Mouse (Mus musculus) neutrophil, adult 59 days (primary cell): ENCODE results near the gene Tbx6. TPM values are rescaled to one million over a fixed set of nuclear protein-coding genes. Genes with fewer than 3 reads are reported as not detected.

Source experiments
- total RNA-seq, 2 experiments: library from RNA; stranded (reverse); gene quantifications; 1 replicate in 1 of 2; 2 replicates in 1 of 2; pipeline ENCODE4 v1.2.4; 2023

Tbx6 gene
- 1 to 10 TPM; 6.4 to 6.9 TPM for total RNA-seq

GRCm38 (mm10) chr7:126780971-126781635 lies at the start of gene Tbx6:
Gene Tbx6 (plus strand): TSS chr7:126781483.

GRCm38 (mm10) chr7:126759050-126759671 lies 22.1 kb upstream of the Tbx6 start, which contains the start of gene Mapk3:
Gene Mapk3 (plus strand): TSS chr7:126759601.

GRCm38 (mm10) chr7:126766201-126766600 lies 15.1 kb upstream of the Tbx6 start, which contains the start of gene Gdpd3:
Gene Gdpd3 (plus strand): TSS chr7:126766334.

GRCm38 (mm10) chr7:126776598-126777057 lies 4.7 kb upstream of the Tbx6 start, which contains the start of gene Ypel3:
Gene Ypel3 (plus strand): TSS chr7:126776955.

GRCm38 (mm10) chr7:126791851-126792720 lies 10.8 kb downstream of the Tbx6 start, which contains the start of gene Ppp4c:
Gene Ppp4c (minus strand): TSS chr7:126792496.

GRCm38 (mm10) chr7:126797411-126798126 lies 16.3 kb downstream of the Tbx6 start, which contains the start of gene Fam57b:
Gene Fam57b (plus strand): TSS chr7:126797668.

GRCm38 (mm10) chr7:126831539-126831938 lies 50.3 kb downstream of the Tbx6 start, which contains the start of gene 4930451I11Rik:
Gene 4930451I11Rik (minus strand): TSS chr7:126831639.

Other genes with a start within 250 kb of the Tbx6 start
- gene Eif3c, start 215.1 kb upstream of the Tbx6 start, total RNA-seq: 100 to 1,000 TPM in 1 of 2 experiments, 10 to 100 TPM in 1; 86.1 to 101 TPM
- 100 to 1,000 TPM; 164 to 190 TPM for gene Apobr, start 196.5 kb upstream of the Tbx6 start, total RNA-seq
- gene Cln3, start 195.7 kb upstream of the Tbx6 start, total RNA-seq: 100 to 1,000 TPM; 322 to 350 TPM
- gene Il27, start 186.5 kb upstream of the Tbx6 start, total RNA-seq: 1 to 10 TPM; 4.2 to 4.7 TPM
- gene Nupr1, start 150.6 kb upstream of the Tbx6 start, total RNA-seq: 10 to 100 TPM in 1 of 2 experiments, 1 to 10 TPM in 1; 8.4 to 13.6 TPM
- gene Sgf29, start 132.2 kb upstream of the Tbx6 start, total RNA-seq: 10 to 100 TPM; 21.3 to 28.0 TPM
- gene Sult1a1, start 105.1 kb upstream of the Tbx6 start, total RNA-seq: 1 to 10 TPM in 1 of 2 experiments, under 1 TPM in 1; 0.68 to 1.4 TPM
- 10 to 100 TPM; 42.8 to 66.2 TPM for gene Bola2, start 86.1 kb upstream of the Tbx6 start, total RNA-seq
- gene Slx1b, start 85.7 kb upstream of the Tbx6 start, total RNA-seq: 10 to 100 TPM in 1 of 2 experiments, 1 to 10 TPM in 1; 8.0 to 10.3 TPM
- 1,000 to 10,000 TPM; 1,849 to 1,913 TPM for gene Coro1a, start 73.7 kb upstream of the Tbx6 start, total RNA-seq
- gene Mapk3, start 21.9 kb upstream of the Tbx6 start, total RNA-seq: 100 to 1,000 TPM; 256 to 270 TPM
- gene Gdpd3, start 15.1 kb upstream of the Tbx6 start, total RNA-seq: 10 to 100 TPM; 27.6 to 27.7 TPM
- gene Ypel3, start 4.5 kb upstream of the Tbx6 start, total RNA-seq: 100 to 1,000 TPM; 259 to 299 TPM
- gene Ppp4c, start 11.0 kb downstream of the Tbx6 start, total RNA-seq: 100 to 1,000 TPM; 230 to 231 TPM
- gene Fam57b, start 16.2 kb downstream of the Tbx6 start, total RNA-seq: not detected
- gene 4930451I11Rik, start 50.2 kb downstream of the Tbx6 start, total RNA-seq: not detected
- gene Doc2a, start 65.9 kb downstream of the Tbx6 start, total RNA-seq: not detected
- gene Hirip3, start 80.5 kb downstream of the Tbx6 start, total RNA-seq: 10 to 100 TPM; 35.2 to 41.1 TPM
- 10 to 100 TPM; 47.1 to 51.6 TPM for gene Ino80e, start 80.9 kb downstream of the Tbx6 start, total RNA-seq
- 10 to 100 TPM; 60.5 to 65.1 TPM for gene Taok2, start 103.2 kb downstream of the Tbx6 start, total RNA-seq
- 10 to 100 TPM; 43.6 to 45.3 TPM for gene Tmem219, start 141.4 kb downstream of the Tbx6 start, total RNA-seq
- 10 to 100 TPM; 19.0 to 20.9 TPM for gene Kctd13, start 147.4 kb downstream of the Tbx6 start, total RNA-seq
- not detected for gene Asphd1, start 168.1 kb downstream of the Tbx6 start, total RNA-seq
- 1 to 10 TPM; 1.7 to 1.9 TPM for gene Sez6l2, start 169.1 kb downstream of the Tbx6 start, total RNA-seq
- 10 to 100 TPM; 58.6 to 74.2 TPM for gene Cdipt, start 194.4 kb downstream of the Tbx6 start, total RNA-seq
- gene Cdiptos, start 194.6 kb downstream of the Tbx6 start, total RNA-seq: 1 to 10 TPM; 1.5 to 1.7 TPM
- gene Mvp, start 233.1 kb downstream of the Tbx6 start, total RNA-seq: 10 to 100 TPM; 40.7 to 54.2 TPM
- 1 to 10 TPM; 2.1 to 7.5 TPM for gene Pagr1b, start 235.0 kb downstream of the Tbx6 start, total RNA-seq
- 10 to 100 TPM in 1 of 2 experiments, 1 to 10 TPM in 1; 8.7 to 32.2 TPM for gene Pagr1a, start 235.9 kb downstream of the Tbx6 start, total RNA-seq
- 10 to 100 TPM in 1 of 2 experiments, under 1 TPM in 1; 0.20 to 34.3 TPM for gene Gm42742, start 239.6 kb downstream of the Tbx6 start, total RNA-seq
- under 1 TPM in 1 of 2 experiments, not detected in 1; 0.20 TPM for gene Prrt2, start 239.7 kb downstream of the Tbx6 start, total RNA-seq
- gene Maz, start 245.6 kb downstream of the Tbx6 start, total RNA-seq: 100 to 1,000 TPM; 181 to 187 TPM